Mouse (Mus musculus) bone marrow macrophage, adult 2 months (primary cell): ENCODE measurements around the gene Xntrpc. TPM values are rescaled to one million over a fixed set of nuclear protein-coding genes. Genes with fewer than 3 reads are reported as not detected.

Experiments
- H3K27ac ChIP-seq: 2 replicates; pipeline ENCODE4 v1.5.1; 2012; ENCODE audit warnings: low read depth, low read length; ENCODE audit not compliant: insufficient read depth
- H3K4me1 ChIP-seq: 2 replicates; pipeline ENCODE4 v1.6.1; 2012; ENCODE audit warnings: low read length; ENCODE audit not compliant: control insufficient read depth, insufficient read depth
- H3K4me3 ChIP-seq: 2 replicates; pipeline ENCODE4 v1.5.1; 2012; ENCODE audit warnings: mild to moderate bottlenecking, low read length, moderate library complexity; ENCODE audit not compliant: insufficient read depth
- CTCF ChIP-seq: IDR thresholded peaks from 2 replicates; pipeline ENCODE4 v1.5.1; 2012; ENCODE audit warnings: low read depth, mild to moderate bottlenecking, low read length, moderate library complexity
- POLR2A ChIP-seq: IDR thresholded peaks from 2 replicates; pipeline ENCODE4 v1.6.1; 2012; ENCODE audit warnings: mild to moderate bottlenecking, low read depth, low read length, borderline replicate concordance
- polyA plus RNA-seq: library from polyadenylated mRNA; stranded (reverse); fragments of >200 nt; gene quantifications from 2 replicates; pipeline ENCODE4 v1.2.4, GENCODE M21; 2012; ENCODE audit not compliant: missing spikeins, insufficient read depth, insufficient read length

The Xntrpc gene
- polyA plus RNA-seq, 1 experiment, result 0.23 TPM

DNA sequence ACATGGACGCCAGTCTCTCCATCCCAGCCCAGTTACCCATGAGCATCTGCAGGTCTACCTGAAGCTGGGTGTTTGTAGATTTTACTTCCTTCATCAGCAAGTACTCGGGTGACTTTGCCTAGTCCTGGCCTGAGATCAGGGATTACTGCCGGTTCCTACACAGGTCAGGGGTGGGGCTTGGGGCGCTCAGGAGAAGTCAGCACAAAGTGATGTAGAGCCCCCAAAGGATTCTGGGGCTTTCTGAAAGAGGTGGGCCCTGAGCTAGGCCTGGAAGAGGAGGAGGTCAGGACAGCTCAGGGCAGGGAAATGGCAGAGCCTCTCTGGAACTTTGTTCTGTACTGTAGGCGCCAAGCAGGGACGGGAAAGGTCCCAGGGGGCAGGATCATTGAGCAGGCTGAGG is 37.2 kb downstream of the Xntrpc start:
- Histone ChIP-seq H3K4me1 (peaks cover 5% of the 10 kb centered on the region; the same call in 1 of the 2 replicates), H3K4me3 (no peak overlapping the region), H3K27ac (no peak overlapping the region)
- no peak for TF ChIP-seq CTCF
- no peak for TF ChIP-seq POLR2A

DNA sequence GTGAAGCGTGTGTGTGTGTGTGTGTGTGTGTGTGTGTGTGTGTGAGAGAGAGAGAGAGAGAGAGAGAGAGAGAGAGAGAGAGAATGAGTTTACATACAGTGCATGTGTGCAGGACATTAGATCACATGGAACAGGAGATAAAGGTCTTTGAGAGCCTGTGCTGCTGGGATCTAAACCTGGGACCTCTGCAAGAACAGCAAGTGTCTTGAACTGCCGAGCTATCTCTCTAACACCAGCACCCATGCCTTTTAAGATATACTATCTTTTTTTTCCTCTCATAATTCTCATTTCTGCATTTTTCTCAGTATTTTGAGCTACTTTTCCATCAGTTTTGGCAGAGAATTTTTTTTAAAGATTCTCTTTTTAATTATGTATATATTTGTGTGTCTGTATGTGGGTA is 38.0 kb downstream of the Xntrpc start:
- H3K27ac ChIP-seq, result no peak overlapping the region
- TF ChIP-seq POLR2A (no peak), CTCF (no peak)
- H3K4me3 ChIP-seq, result no peak overlapping the region
- H3K4me1 ChIP-seq, result peaks cover 5% of the 10 kb centered on the region; the same call in 1 of the 2 replicates

DNA sequence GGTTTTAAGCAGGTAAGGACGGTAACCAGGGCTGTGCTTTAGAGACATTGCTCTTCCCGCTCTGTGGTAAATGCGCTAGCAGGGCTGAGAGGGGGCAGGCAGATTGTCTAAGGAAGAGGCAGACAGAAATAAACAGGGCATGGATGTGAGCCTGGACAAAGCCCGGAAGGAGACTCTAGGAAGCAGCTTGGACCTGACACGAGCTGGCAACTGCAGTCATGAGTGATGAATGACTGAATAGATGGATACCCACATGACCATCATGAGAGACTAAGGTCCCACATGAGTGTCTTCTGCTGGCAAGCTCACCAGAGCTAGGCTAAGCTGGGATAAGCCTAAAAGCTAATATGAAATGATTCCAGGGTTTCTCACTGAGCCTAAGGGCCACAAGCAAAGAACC is 38.6 kb downstream of the Xntrpc start:
- Histone ChIP-seq H3K4me3 (no peak overlapping the region), H3K4me1 (peaks cover 5% of the 10 kb centered on the region; the same call in 1 of the 2 replicates), H3K27ac (no peak overlapping the region)
- TF ChIP-seq CTCF (no peak), POLR2A (no peak)

DNA sequence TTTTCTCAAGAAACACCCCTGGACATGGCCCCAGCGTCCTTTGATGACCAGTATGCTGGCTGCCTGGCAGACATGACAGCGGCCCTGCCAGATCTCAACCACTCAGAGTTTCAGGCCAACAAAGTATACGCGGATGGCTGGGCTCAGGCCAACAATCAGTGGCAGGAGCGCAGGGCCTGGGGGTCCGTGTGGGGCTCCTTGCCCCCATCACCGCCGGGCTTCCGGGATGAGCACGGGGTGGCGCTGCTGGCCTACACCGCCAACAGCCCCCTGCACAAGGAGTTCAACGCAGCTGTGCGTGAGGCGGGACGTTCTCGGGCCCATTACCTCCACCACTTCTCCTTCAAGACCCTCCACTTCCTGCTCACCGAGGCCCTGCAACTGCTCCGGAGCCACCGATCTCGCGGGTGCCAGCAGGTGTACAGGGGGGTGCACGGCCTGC is 41.2 kb downstream of the Xntrpc start:
- Histone ChIP-seq H3K4me3 (no peak overlapping the region), H3K4me1 (no peaks in the 10 kb centered on the region), H3K27ac (no peak overlapping the region)
- TF ChIP-seq POLR2A (no peak), CTCF (no peak)

DNA sequence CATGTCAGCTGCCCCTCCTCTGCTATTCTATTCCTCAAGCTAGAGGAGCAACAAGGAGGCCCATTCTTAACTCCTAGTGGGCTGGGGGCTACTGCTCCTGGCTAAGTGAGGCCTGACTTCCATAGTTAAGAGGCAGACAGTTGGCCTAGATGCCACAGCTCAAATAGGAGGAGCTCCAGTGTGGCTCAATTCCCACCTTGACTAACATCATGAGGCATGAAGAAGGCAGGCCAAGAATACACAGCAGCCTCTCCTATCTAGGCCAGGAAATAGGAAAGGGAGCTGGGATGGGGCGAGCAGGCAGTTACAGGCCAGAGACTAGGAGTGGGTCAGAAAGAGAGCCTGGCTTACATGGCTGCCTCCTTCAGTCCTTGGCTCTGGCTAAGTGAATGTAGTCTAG is 42.7 kb downstream of the Xntrpc start:
- Histone ChIP-seq H3K4me1 (no peaks in the 10 kb centered on the region), H3K4me3 (no peak overlapping the region), H3K27ac (no peak overlapping the region)
- TF ChIP-seq POLR2A, result no peak
- no peak for TF ChIP-seq CTCF

DNA sequence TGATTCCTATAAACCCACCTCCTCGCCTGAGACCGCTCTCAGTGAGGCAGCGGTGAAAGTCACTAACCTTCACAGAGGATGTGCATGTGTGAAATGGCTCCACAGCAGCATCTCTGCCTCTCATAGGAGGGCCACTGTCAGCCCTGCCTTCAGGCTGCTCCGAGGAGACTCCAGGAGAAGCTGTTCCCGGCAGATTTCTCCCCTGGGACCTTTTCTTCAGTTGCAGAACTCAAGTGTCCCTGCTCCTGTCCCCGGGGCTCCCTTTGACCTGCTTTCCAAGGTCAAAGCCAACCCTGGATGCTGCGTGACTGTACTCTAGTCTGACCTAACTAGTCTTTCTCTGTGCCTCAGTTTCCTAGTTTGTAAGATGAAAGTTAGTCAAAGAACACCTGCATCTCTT is 43.7 kb downstream of the Xntrpc start, which contains the start of gene Art5:
TSS of gene Art5 (minus strand) at position 319 of the 400 bp plus-strand sequence.
- TF ChIP-seq CTCF (no peak), POLR2A (no peak)
- H3K4me3 ChIP-seq, result no peak within 1 kb of the TSS
- no peak within 1 kb of the TSS for H3K27ac ChIP-seq

DNA sequence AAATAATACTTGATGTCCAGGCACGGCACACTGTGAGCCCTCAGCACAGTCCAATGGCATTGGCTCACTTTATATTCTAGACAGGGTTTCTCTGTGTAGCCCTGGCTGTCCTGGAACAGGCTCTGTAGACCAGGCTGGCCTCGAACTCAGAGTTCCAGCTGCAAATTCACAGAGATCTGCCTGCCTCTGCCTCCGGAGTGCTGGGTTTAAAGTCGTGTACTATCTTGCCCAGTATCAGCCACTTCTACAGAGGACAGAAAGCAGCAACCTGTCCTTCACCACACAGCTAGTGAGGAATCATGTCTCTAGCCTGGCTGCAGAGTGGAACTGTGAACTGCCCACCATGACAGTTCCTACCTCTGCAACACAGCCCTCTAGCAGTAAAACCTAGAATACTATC is 44.2 kb downstream of the Xntrpc start:
- no peak for TF ChIP-seq CTCF
- TF ChIP-seq POLR2A, result no peak
- H3K27ac ChIP-seq, result no peak overlapping the region
- no peaks in the 10 kb centered on the region for H3K4me1 ChIP-seq
- no peak overlapping the region for H3K4me3 ChIP-seq

More for the DNA sequence above, 43.7 kb downstream of the Xntrpc start, which contains the start of gene Art5:
- H3K4me1 ChIP-seq, result no peaks in the 10 kb centered on the region

DNA sequence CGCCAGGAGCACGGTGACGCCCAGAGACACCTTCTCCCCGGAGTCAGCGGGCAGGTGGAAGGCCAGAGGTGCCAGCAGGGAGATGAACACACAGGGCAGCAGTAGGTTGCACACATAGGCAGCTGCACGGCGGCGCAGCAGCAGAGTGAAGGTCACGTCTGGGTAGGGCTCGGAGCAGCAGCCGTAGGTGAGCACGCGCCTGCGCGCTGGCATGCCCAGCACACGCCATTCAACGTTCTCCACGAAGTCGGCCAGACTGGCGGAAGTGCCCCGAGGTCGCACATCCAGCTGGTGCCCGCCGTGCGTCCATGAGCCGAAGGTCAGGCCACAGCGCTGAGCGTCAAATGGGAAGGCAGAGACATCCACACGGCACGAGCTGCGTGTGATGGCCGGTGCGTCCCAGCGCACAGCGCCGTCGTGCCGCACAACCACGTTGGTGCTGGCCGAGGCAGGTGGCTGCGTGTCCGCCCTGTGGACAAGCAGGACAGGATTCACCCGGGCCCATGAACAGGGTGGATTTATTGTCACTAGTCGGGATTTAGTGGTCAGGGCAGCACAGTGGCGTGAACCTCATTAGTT is 47.7 kb downstream of the Xntrpc start:
- H3K4me3 ChIP-seq, result no peak overlapping the region
- H3K27ac ChIP-seq, result no peak overlapping the region
- TF ChIP-seq POLR2A (no peak), CTCF (no peak)
- no peaks in the 10 kb centered on the region for H3K4me1 ChIP-seq

DNA sequence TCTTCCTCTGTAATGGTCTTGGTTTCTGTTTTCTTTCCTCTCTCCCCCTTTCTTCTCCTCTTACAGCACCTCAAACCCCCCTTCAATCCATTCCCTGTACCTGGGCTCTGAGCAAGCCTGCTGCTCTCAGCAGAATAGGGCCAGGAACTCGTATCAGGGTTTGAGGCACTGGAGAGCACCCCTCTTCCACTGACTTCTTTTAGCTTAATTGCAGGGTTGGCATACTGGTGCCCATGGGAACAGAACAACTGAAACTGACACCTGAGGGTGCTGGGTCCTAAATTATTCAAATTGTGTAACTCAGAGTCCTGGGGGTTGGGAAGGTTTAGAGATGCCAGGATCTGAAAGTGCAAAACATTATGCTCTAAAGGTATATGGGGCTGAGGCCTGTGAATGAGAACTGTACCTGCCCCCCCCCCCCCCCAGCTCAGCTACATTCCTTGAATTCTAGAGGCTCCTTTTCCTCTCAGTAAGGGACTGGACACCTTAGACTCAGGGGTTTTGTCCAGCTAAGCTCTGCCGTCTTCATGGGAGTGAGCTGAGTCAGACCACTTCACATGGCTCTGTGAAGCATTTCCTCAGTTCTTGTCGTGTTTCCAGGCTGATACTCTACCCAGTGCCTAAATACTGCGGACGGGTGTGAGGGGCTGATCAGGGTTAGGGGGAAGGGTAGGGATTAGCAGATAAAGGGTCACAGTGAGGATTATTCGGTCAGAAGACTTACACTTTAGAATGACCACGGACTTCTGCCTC is 51.2 kb downstream of the Xntrpc start, which contains the start of gene Chrna10:
TSS of gene Chrna10 (minus strand) at position 250 of the 753 bp plus-strand sequence.
- TF ChIP-seq POLR2A (no peak), CTCF (no peak)
- no peak within 1 kb of the TSS for H3K27ac ChIP-seq
- H3K4me1 ChIP-seq, result no peaks in the 10 kb centered on the region
- no peak within 1 kb of the TSS for H3K4me3 ChIP-seq

DNA sequence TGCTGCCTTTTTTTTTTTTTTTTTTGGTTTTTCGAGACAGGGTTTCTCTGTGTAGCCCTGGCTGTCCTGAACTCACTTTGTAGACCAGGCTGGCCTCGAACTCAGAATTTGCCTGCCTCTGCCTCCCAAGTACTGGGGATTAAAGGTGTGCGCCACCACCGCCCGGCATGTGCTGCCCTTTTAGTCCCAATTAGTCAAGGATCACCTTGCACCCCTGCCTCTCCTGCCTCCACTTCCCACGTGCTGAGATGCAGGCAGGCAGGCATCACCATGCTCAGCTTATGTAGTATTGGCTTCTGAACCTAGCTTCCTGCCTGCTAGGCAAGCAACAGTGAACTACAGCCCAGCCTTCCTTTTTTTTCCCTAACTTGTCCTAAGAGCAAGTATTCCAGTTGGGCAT is 51.9 kb downstream of the Xntrpc start:
- no peaks in the 10 kb centered on the region for H3K4me1 ChIP-seq
- TF ChIP-seq POLR2A (no peak), CTCF (no peak)
- no peak overlapping the region for H3K4me3 ChIP-seq
- H3K27ac ChIP-seq, result no peak overlapping the region
